Mouse (Mus musculus) R1 (cell line): ENCODE measurements around the gene Gpc2.
A peak's percentile ranks its signal among the peaks of the same experiment; 100 is the strongest.

ENCODE experiments used
- DNase-seq: peaks from one replicate; pipeline ENCODE4 v3.0.0-alpha.2; 2018; ENCODE audit warnings: low read depth, low spot score

Gene Gpc2

GRCm38 (mm10) chr5:138279585-138280424, at the start of gene Gpc2, which contains the start of the genes Gm43720 and Stag3:
Gpc2 (minus strand) TSS chr5:138280005.
Gm43720 (minus strand) TSS chr5:138279958.
Stag3 (plus strand) TSS chr5:138280240.
- peak; percentile 100 for DNase-seq

- DNase-seq, result no peak
Measured at GRCm38 (mm10) chr5:138312795-138313194, 33.0 kb upstream of the Gpc2 start.

- no peak for DNase-seq
Measured at GRCm38 (mm10) chr5:138299613-138300012, 19.8 kb upstream of the Gpc2 start.

GRCm38 (mm10) chr5:138294158-138294557, 14.4 kb upstream of the Gpc2 start:
- no peak for DNase-seq

GRCm38 (mm10) chr5:138291638-138292037, 11.8 kb upstream of the Gpc2 start:
- no peak for DNase-seq

- peak; percentile 78 for DNase-seq
Measured at GRCm38 (mm10) chr5:138287861-138288260, 8.1 kb upstream of the Gpc2 start.

GRCm38 (mm10) chr5:138283540-138283939, 3.7 kb upstream of the Gpc2 start:
- DNase-seq, result peak; percentile 33

GRCm38 (mm10) chr5:138281798-138282197, 2.0 kb upstream of the Gpc2 start:
- DNase-seq, result no peak

- peak; percentile 83 for DNase-seq
Measured at GRCm38 (mm10) chr5:138280829-138281228, 1.0 kb upstream of the Gpc2 start.

- DNase-seq, result no peak
Measured at GRCm38 (mm10) chr5:138280425-138280768, 592 bp upstream of the Gpc2 start.

- DNase-seq, result no peak
Measured at GRCm38 (mm10) chr5:138277994-138278393, 1.8 kb downstream of the Gpc2 start.

GRCm38 (mm10) chr5:138275216-138276050, 4.4 kb downstream of the Gpc2 start:
- DNase-seq, result peak; percentile 66

GRCm38 (mm10) chr5:138274186-138274585, 5.6 kb downstream of the Gpc2 start:
- no peak for DNase-seq

GRCm38 (mm10) chr5:138272409-138272923, 7.3 kb downstream of the Gpc2 start, which contains the start of gene Gal3st4:
Gal3st4 (minus strand) TSS chr5:138272840.
- peak; percentile 45 for DNase-seq

- DNase-seq, result no peak
Measured at GRCm38 (mm10) chr5:138271232-138271631, 8.6 kb downstream of the Gpc2 start.

- DNase-seq, result no peak
Measured at GRCm38 (mm10) chr5:138268980-138269379, 10.8 kb downstream of the Gpc2 start.

GRCm38 (mm10) chr5:138267114-138267513, 12.7 kb downstream of the Gpc2 start:
- no peak for DNase-seq

GRCm38 (mm10) chr5:138265712-138266111, 14.1 kb downstream of the Gpc2 start:
- no peak for DNase-seq

- no peak for DNase-seq
Measured at GRCm38 (mm10) chr5:138264207-138264578, 15.6 kb downstream of the Gpc2 start.

GRCm38 (mm10) chr5:138263260-138264206, 16.3 kb downstream of the Gpc2 start, which contains the start of gene BC037034:
BC037034 (minus strand) TSS chr5:138264033.
- DNase-seq, result peak; percentile 95
